Mouse (Mus musculus) erythroblast, embryonic 14.5 days (primary cell): ENCODE results near the gene Fate1. TPM values are rescaled to one million over a fixed set of nuclear protein-coding genes. Genes with fewer than 3 reads are reported as not detected.

Source experiments
- H3K27me3 ChIP-seq: 2 replicates; pipeline ENCODE4 v1.6.1; 2012; ENCODE audit warnings: inconsistent platforms; ENCODE audit not compliant: control insufficient read depth
- H3K36me3 ChIP-seq: 2 replicates; pipeline ENCODE4 v1.6.1; 2012; ENCODE audit warnings: mild to moderate bottlenecking, inconsistent platforms; ENCODE audit not compliant: control insufficient read depth
- H3K4me1 ChIP-seq: 2 replicates; pipeline ENCODE4 v1.6.1; 2012; ENCODE audit warnings: inconsistent platforms; ENCODE audit not compliant: control insufficient read depth
- H3K4me3 ChIP-seq: replicated peaks from 2 replicates; pipeline ENCODE3; 2012; ENCODE audit warnings: moderate library complexity, mild to moderate bottlenecking, inconsistent platforms
- H3K9me3 ChIP-seq: 2 replicates; pipeline ENCODE4 v1.6.1; 2012; ENCODE audit warnings: low read length, inconsistent platforms, mixed read lengths; ENCODE audit not compliant: control insufficient read depth
- GATA1 ChIP-seq: IDR thresholded peaks from 2 replicates; pipeline ENCODE4 v1.6.1; 2012; ENCODE audit warnings: low read length, inconsistent platforms, mixed read lengths
- TAL1 ChIP-seq: IDR thresholded peaks from 3 replicates; pipeline ENCODE4 v1.6.1; 2012; ENCODE audit warnings: low read length, inconsistent platforms, mixed read lengths
- polyA plus RNA-seq: library from polyadenylated mRNA; stranded (reverse); fragments of >175 nt; gene quantifications from 2 replicates; pipeline ENCODE4 v1.2.3, GENCODE M21; 2012

Gene Fate1
- polyA plus RNA-seq, 1 experiment = not detected

DNA sequence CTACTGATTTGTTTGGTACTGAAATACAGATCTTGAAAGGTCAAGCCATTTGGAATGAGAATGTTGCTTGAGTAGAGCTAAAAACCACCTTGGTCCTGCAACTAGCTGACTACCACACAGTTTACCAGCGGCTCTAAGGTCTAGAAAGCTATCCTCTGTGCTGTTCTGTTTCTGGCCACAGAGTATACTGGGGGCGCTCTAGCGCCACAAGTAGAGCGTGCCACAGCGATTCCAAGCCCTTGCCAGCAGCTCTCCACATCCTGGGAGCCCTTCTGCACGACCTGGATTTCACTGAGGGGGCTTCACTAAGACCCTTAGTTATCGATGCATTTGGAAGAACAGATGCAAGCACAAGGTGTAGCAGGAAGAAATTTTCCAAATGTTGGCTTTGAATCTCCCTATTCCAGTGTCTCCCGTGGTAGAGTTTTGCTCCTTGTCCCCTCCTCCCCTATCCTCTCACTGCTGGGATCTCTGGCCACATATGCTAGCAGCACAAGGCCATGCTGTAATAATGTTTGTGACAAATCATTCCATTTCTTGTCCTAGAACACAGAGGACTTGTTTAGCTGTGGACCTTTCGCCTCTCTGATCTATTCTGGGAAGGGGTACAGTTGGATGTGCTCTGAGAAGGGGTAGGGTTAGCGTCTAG, 50.1 kb downstream of the Fate1 start:
- Histone ChIP-seq H3K9me3 (no peaks in the 10 kb centered on the region), H3K27me3 (no peaks in the 10 kb centered on the region), H3K4me1 (no peaks in the 10 kb centered on the region), H3K36me3 (no peaks in the 10 kb centered on the region), H3K4me3 (no peak overlapping the region)
- TF ChIP-seq GATA1 (no peak), TAL1 (no peak)

DNA sequence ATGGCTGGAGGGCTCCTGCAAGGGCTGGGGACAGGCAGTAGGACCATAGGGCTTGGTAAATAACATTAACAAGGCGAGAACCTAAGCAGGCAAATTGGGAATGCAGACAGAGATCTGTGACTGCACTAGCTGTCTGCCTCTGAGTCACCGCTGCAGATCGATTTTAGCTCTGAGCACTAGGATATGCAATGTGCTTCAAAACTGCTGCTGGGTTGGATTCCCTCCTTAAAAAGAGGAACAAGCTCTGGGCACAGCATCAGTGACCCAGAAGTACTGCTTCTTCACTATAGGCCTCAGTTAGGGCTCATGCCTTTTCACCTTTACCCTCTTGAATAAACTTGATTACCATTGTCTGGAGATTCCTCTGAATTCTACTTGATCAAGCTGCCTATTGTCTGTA, 50.8 kb downstream of the Fate1 start:
- Histone ChIP-seq H3K9me3 (no peaks in the 10 kb centered on the region), H3K4me1 (no peaks in the 10 kb centered on the region), H3K4me3 (no peak overlapping the region), H3K27me3 (no peaks in the 10 kb centered on the region), H3K36me3 (no peaks in the 10 kb centered on the region)
- no peak for TF ChIP-seq TAL1
- no peak for TF ChIP-seq GATA1

Other genes with a start within 250 kb of the Fate1 start
- gene Vma21, start 157.1 kb upstream of the Fate1 start, polyA plus RNA-seq = 0.15 and 0.22 TPM in 2 replicates
- not detected in 2 replicates for gene Gm1141, start 52.0 kb upstream of the Fate1 start, polyA plus RNA-seq
- gene Prrg3, start 10.4 kb upstream of the Fate1 start, polyA plus RNA-seq = not detected in 2 replicates
- gene Cnga2, start 18.9 kb downstream of the Fate1 start, polyA plus RNA-seq = not detected in 2 replicates
- gene Magea4, start 249.0 kb downstream of the Fate1 start, polyA plus RNA-seq = not detected in 2 replicates